Mouse (Mus musculus): ENCODE results near the gene Rer1. TPM values are rescaled to one million over a fixed set of nuclear protein-coding genes. Genes with fewer than 3 reads are reported as not detected.

Rer1 gene
- polyA plus RNA-seq, 1 experiment from 2014 or later = 130 TPM

- no peak for ATAC-seq (ENCODE audit: low FRiP score)
- H3K4me2 ChIP-seq = no peak overlapping the region
- no peak overlapping the region for H3K4me3 ChIP-seq (replicated peaks)
- H3K4me1 ChIP-seq = peaks cover 34% of the 10 kb centered on the region
- H3K27ac ChIP-seq (replicated peaks) = no peak overlapping the region
- H3K9me3 ChIP-seq (replicated peaks) = no peaks in the 10 kb centered on the region
- H3K9ac ChIP-seq (replicated peaks) = no peak overlapping the region
- no peaks in the 10 kb centered on the region for H3K27me3 ChIP-seq (replicated peaks)
- H3K36me3 ChIP-seq = peaks cover 59% of the 10 kb centered on the region
- WGBS = 90% methylated on average over 6 of the region's 6 CpGs
These were observed 17.0 kb downstream of the Rer1 start for GRCm38 (mm10) chr4:155069191-155069590.

- H3K9ac ChIP-seq (replicated peaks) = no peak overlapping the region; the same call in 1 of the 2 replicates
- peaks cover 34% of the 10 kb centered on the region for H3K4me1 ChIP-seq
- H3K36me3 ChIP-seq = peaks cover 52% of the 10 kb centered on the region
- no peaks in the 10 kb centered on the region for H3K9me3 ChIP-seq (replicated peaks)
- peak overlapping the region; percentile 73 for H3K4me2 ChIP-seq
- no peak overlapping the region for H3K4me3 ChIP-seq (replicated peaks)
- 92% methylated on average over 20 of the region's 20 CpGs for WGBS
- H3K27ac ChIP-seq (replicated peaks) = no peak overlapping the region
- ATAC-seq (ENCODE audit: low FRiP score) = no peak
- no peaks in the 10 kb centered on the region for H3K27me3 ChIP-seq (replicated peaks)
These were observed 17.7 kb downstream of the Rer1 start for GRCm38 (mm10) chr4:155068357-155068972.

- H3K27ac ChIP-seq (replicated peaks) = peak within 1 kb of the TSS; percentile 79
- H3K4me1 ChIP-seq = peaks cover 34% of the 10 kb centered on the region
- no peaks in the 10 kb centered on the region for H3K27me3 ChIP-seq (replicated peaks)
- peak within 1 kb of the TSS; percentile 73 for H3K4me2 ChIP-seq
- peak within 1 kb of the TSS; percentile 76 for H3K9ac ChIP-seq (replicated peaks)
- peak; percentile 94 for ATAC-seq (ENCODE audit: low FRiP score)
- peaks cover 37% of the 10 kb centered on the region for H3K36me3 ChIP-seq
- WGBS = under 1% methylated on average over 48 of the region's 48 CpGs
- peak within 1 kb of the TSS; percentile 63 for H3K4me3 ChIP-seq (replicated peaks)
- no peaks in the 10 kb centered on the region for H3K9me3 ChIP-seq (replicated peaks)
These were observed 19.2 kb downstream of the Rer1 start, which contains the start of gene Pex10 for GRCm38 (mm10) chr4:155066834-155067522. TSS of gene Pex10 (plus strand) at chr4:155067016.

- peaks cover 29% of the 10 kb centered on the region for H3K36me3 ChIP-seq
- H3K4me3 ChIP-seq (replicated peaks) = peak overlapping the region; percentile 63
- H3K27ac ChIP-seq (replicated peaks) = peak overlapping the region; percentile 70
- H3K27me3 ChIP-seq (replicated peaks) = no peaks in the 10 kb centered on the region
- H3K4me1 ChIP-seq = peaks cover 39% of the 10 kb centered on the region
- H3K9ac ChIP-seq (replicated peaks) = peak overlapping the region; percentile 21; the same call in 1 of the 2 replicates
- peak overlapping the region; percentile 73 for H3K4me2 ChIP-seq
- no peaks in the 10 kb centered on the region for H3K9me3 ChIP-seq (replicated peaks)
- peak; percentile 60 for ATAC-seq (ENCODE audit: low FRiP score)
- WGBS = 5% methylated on average over 15 of the region's 15 CpGs
These were observed 20.0 kb downstream of the Rer1 start for GRCm38 (mm10) chr4:155065970-155066833.

- no peaks in the 10 kb centered on the region for H3K9me3 ChIP-seq (replicated peaks)
- no peak for ATAC-seq (ENCODE audit: low FRiP score)
- whole genome bisulfite sequencing = 76% methylated on average over 2 of the region's 2 CpGs
These were observed 21.7 kb downstream of the Rer1 start for GRCm38 (mm10) chr4:155064474-155064873.

GRCm38 (mm10) chr4:155063895-155064294 is 22.3 kb downstream of the Rer1 start:
- Histone ChIP-seq H3K9me3 (replicated peaks) (no peaks in the 10 kb centered on the region), H3K27ac (replicated peaks) (no peak overlapping the region), H3K4me3 (replicated peaks) (no peak overlapping the region), H3K4me1 (peaks cover 34% of the 10 kb centered on the region), H3K27me3 (replicated peaks) (no peaks in the 10 kb centered on the region), H3K9ac (replicated peaks) (no peak overlapping the region), H3K36me3 (peaks cover 8% of the 10 kb centered on the region), H3K4me2 (no peak overlapping the region)
- no peak for ATAC-seq (ENCODE audit: low FRiP score)
- WGBS = 42% methylated on average over 3 of the region's 3 CpGs

More at GRCm38 (mm10) chr4:155064474-155064873, 21.7 kb downstream of the Rer1 start:
- Histone ChIP-seq H3K36me3 (peaks cover 12% of the 10 kb centered on the region), H3K4me1 (peaks cover 34% of the 10 kb centered on the region), H3K27me3 (replicated peaks) (no peaks in the 10 kb centered on the region), H3K9ac (replicated peaks) (no peak overlapping the region), H3K4me3 (replicated peaks) (no peak overlapping the region), H3K4me2 (no peak overlapping the region), H3K27ac (replicated peaks) (no peak overlapping the region)

GRCm38 (mm10) chr4:155058325-155058724 is 27.9 kb downstream of the Rer1 start:
- H3K27me3 ChIP-seq (replicated peaks) = no peaks in the 10 kb centered on the region
- no peak overlapping the region for H3K4me3 ChIP-seq (replicated peaks)
- H3K36me3 ChIP-seq = no peaks in the 10 kb centered on the region
- H3K27ac ChIP-seq (replicated peaks) = no peak overlapping the region
- peaks cover 19% of the 10 kb centered on the region for H3K4me1 ChIP-seq
- 39% methylated on average over 10 of the region's 10 CpGs for WGBS
- no peaks in the 10 kb centered on the region for H3K9me3 ChIP-seq (replicated peaks)
- no peak overlapping the region for H3K4me2 ChIP-seq
- no peak overlapping the region for H3K9ac ChIP-seq (replicated peaks)
- no peak for ATAC-seq (ENCODE audit: low FRiP score)

GRCm38 (mm10) chr4:155056724-155057123 is 29.5 kb downstream of the Rer1 start, which contains the start of gene Plch2:
TSS of gene Plch2 (minus strand) at chr4:155056784.
- no peaks in the 10 kb centered on the region for H3K9me3 ChIP-seq (replicated peaks)
- H3K4me3 ChIP-seq (replicated peaks) = no peak within 1 kb of the TSS
- H3K4me2 ChIP-seq = no peak within 1 kb of the TSS
- no peak within 1 kb of the TSS for H3K27ac ChIP-seq (replicated peaks)
- H3K27me3 ChIP-seq (replicated peaks) = no peaks in the 10 kb centered on the region
- WGBS = 62% methylated on average over 10 of the region's 10 CpGs
- H3K36me3 ChIP-seq = no peaks in the 10 kb centered on the region
- no peak within 1 kb of the TSS for H3K9ac ChIP-seq (replicated peaks)
- no peak for ATAC-seq (ENCODE audit: low FRiP score)
- H3K4me1 ChIP-seq = peaks cover 17% of the 10 kb centered on the region

- H3K4me3 ChIP-seq (replicated peaks) = no peak overlapping the region
- peaks cover 5% of the 10 kb centered on the region for H3K27me3 ChIP-seq (replicated peaks)
- H3K4me2 ChIP-seq = no peak overlapping the region
- H3K4me1 ChIP-seq = no peaks in the 10 kb centered on the region
- WGBS = 82% methylated on average over 7 of the region's 7 CpGs
- no peak overlapping the region for H3K27ac ChIP-seq (replicated peaks)
- H3K9ac ChIP-seq (replicated peaks) = no peak overlapping the region
- no peaks in the 10 kb centered on the region for H3K36me3 ChIP-seq
- no peak for ATAC-seq (ENCODE audit: low FRiP score)
- no peaks in the 10 kb centered on the region for H3K9me3 ChIP-seq (replicated peaks)
These were observed 36.1 kb downstream of the Rer1 start for GRCm38 (mm10) chr4:155050116-155050515.

GRCm38 (mm10) chr4:155046636-155047035 is 39.5 kb downstream of the Rer1 start:
- Histone ChIP-seq H3K4me3 (replicated peaks) (no peak overlapping the region), H3K4me1 (peaks cover 22% of the 10 kb centered on the region), H3K36me3 (no peaks in the 10 kb centered on the region), H3K9me3 (replicated peaks) (no peaks in the 10 kb centered on the region), H3K9ac (replicated peaks) (no peak overlapping the region), H3K4me2 (no peak overlapping the region), H3K27me3 (replicated peaks) (peaks cover 36% of the 10 kb centered on the region), H3K27ac (replicated peaks) (no peak overlapping the region)
- no peak for ATAC-seq (ENCODE audit: low FRiP score)
- 89% methylated on average over 14 of the region's 14 CpGs for WGBS

GRCm38 (mm10) chr4:155043289-155043625 is 42.9 kb downstream of the Rer1 start:
- 2% methylated on average over 25 of the region's 25 CpGs for WGBS
- Histone ChIP-seq H3K9ac (replicated peaks) (peak overlapping the region; percentile 60), H3K36me3 (no peaks in the 10 kb centered on the region), H3K4me2 (peak overlapping the region; percentile 89), H3K9me3 (replicated peaks) (no peaks in the 10 kb centered on the region), H3K27me3 (replicated peaks) (peaks cover 33% of the 10 kb centered on the region), H3K4me3 (replicated peaks) (peak overlapping the region; percentile 52), H3K4me1 (peaks cover 43% of the 10 kb centered on the region), H3K27ac (replicated peaks) (peak overlapping the region; percentile 45)
- no peak; the same call in 1 of the 2 replicates for ATAC-seq (ENCODE audit: low FRiP score)

All from neural tube, embryonic 15.5 days (tissue).